9 mouse cellular contexts compared by ENCODE assay signal in the genomic region with DNA sequence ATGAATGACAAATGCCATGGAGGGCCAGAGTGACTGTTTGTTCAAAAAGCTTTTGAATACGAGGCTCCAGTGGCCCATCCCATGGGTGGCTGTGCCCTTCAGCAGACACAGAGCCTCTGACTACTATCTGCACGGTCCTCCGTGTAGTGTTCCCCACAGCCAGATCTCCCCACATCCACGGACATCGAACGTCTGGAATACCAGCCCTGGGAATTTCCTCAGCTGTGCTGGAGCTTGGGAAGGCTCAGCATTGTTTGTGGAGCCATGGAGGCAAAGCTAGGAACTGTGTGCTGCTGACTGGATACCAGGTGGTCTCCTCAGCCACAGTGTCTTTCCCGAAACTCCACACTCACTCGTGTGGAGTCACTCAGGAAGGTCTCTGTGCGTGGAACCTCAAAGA. TPM values are rescaled to one million over a fixed set of nuclear protein-coding genes. Genes with fewer than 3 reads are reported as not detected.
DNase-seq lines count a peak whose midpoint lies in the region; ATAC-seq and TF ChIP-seq lines count a peak whose summit lies in the region.
"Had no signal": no experiment of that assay in that cellular context is flagged by ENCODE, and none has a peak within 500 bp of the region (broad histone marks: within the 10 kb centered on the region; RNA-seq: fewer than 3 reads in every experiment).

No protein-coding gene starts in this region.

- H3K4me3 ChIP-seq in heart, embryonic 14.5 days (ENCODE audit: control insufficient read depth in 1 of 2, insufficient read depth in 1 of 2, low read depth in 1 of 2, low read length in 2 of 2): no peak overlapping the region
- H3K4me3 ChIP-seq in lung, embryonic 14.5 days (ENCODE audit: low read depth, low read length): no peak overlapping the region
- peak overlapping the region; percentile 46 to 48 for H3K4me3 ChIP-seq in ES-E14 (ENCODE audit: insufficient read depth in 1 of 2, low read depth in 1 of 2, low read length in 2 of 2, poor library complexity in 1 of 2, severe bottlenecking in 1 of 2)
- no peak overlapping the region for H3K4me3 ChIP-seq in liver, embryonic 15.5 days (replicated peaks)
- H3K4me3 ChIP-seq: neural tube, embryonic 12.5 days had no signal

- ATAC-seq in heart, embryonic 14.5 days (ENCODE audit: insufficient number of reproducible peaks, insufficient read depth, low FRiP score, low read depth): no peak
- ATAC-seq in lung, embryonic 14.5 days (ENCODE audit: insufficient read depth): peak; percentile 25; the same call in 1 of the 2 replicates
- no peak for ATAC-seq in liver, embryonic 15.5 days (ENCODE audit: insufficient read depth)

- peak overlapping the region; percentile 73 to 89 for H3K27ac ChIP-seq in heart, embryonic 14.5 days (replicated peaks in 1 of 2; ENCODE audit: control insufficient read depth in 1 of 2, insufficient read depth in 1 of 2, low read depth in 2 of 2, low read length in 2 of 2)
- H3K27ac ChIP-seq in lung, embryonic 14.5 days (ENCODE audit: low read depth): peak overlapping the region; percentile 37; the same call in 1 of the 2 replicates
- H3K27ac ChIP-seq in ES-E14 (ENCODE audit: insufficient read depth, low read depth, low read length, poor library complexity, severe bottlenecking): peak overlapping the region; percentile 87
- H3K27ac ChIP-seq in liver, embryonic 15.5 days (replicated peaks): peak overlapping the region; percentile 20; the same call in 1 of the 2 replicates
- H3K27ac ChIP-seq: neural tube, embryonic 12.5 days had no signal

- peak overlapping the region; percentile 11; the same call in 1 of the 2 replicates for H3K4me2 ChIP-seq in heart, embryonic 14.5 days (ENCODE audit: low read length)
- H3K4me2 ChIP-seq in lung, embryonic 14.5 days: no peak overlapping the region
- no peak overlapping the region for H3K4me2 ChIP-seq in liver, embryonic 15.5 days

- no peaks in the 10 kb centered on the region for H3K9me3 ChIP-seq in heart, embryonic 14.5 days (ENCODE audit: control insufficient read depth, low read length)
- no peaks in the 10 kb centered on the region for H3K9me3 ChIP-seq in lung, embryonic 14.5 days (ENCODE audit: low read depth, low read length)
- no peaks in the 10 kb centered on the region for H3K9me3 ChIP-seq in ES-E14 (ENCODE audit: control insufficient read depth, insufficient read depth, low read depth, low read length)
- no peaks in the 10 kb centered on the region for H3K9me3 ChIP-seq in liver, embryonic 15.5 days (replicated peaks)
- H3K9me3 ChIP-seq: neural tube, embryonic 12.5 days had no signal

- no peaks in the 10 kb centered on the region for H3K27me3 ChIP-seq in heart, embryonic 14.5 days (ENCODE audit: control insufficient read depth, insufficient read depth, low read length)
- no peaks in the 10 kb centered on the region for H3K27me3 ChIP-seq in lung, embryonic 14.5 days (ENCODE audit: insufficient read depth, low read length)
- no peaks in the 10 kb centered on the region for H3K27me3 ChIP-seq in liver, embryonic 15.5 days

- in situ Hi-C loops in ES-E14 (cut with MboI; ENCODE audit: low sequenced_read_pairs in 2 of 2, unreplicated experiment in 2 of 2): no loop called here

- 16% methylated on average over 9 of the region's 9 CpGs for whole genome bisulfite sequencing in heart, embryonic 14.5 days
- WGBS in lung, embryonic 14.5 days: 19% methylated on average over 9 of the region's 9 CpGs
- WGBS in liver, embryonic 15.5 days (ENCODE audit: insufficient replicate concordance): 15% methylated on average over 9 of the region's 9 CpGs

- peaks cover 33 to 35% of the 10 kb centered on the region in 2 experiments for H3K4me1 ChIP-seq in heart, embryonic 14.5 days (ENCODE audit: control insufficient read depth in 2 of 2, insufficient read depth in 2 of 2, low read length in 2 of 2)
- H3K4me1 ChIP-seq in lung, embryonic 14.5 days (ENCODE audit: insufficient read depth): peaks cover 13% of the 10 kb centered on the region
- H3K4me1 ChIP-seq in ES-E14 (ENCODE audit: control insufficient read depth in 2 of 2, insufficient read depth in 2 of 2, low read length in 2 of 2, poor library complexity in 1 of 2): peaks cover 11 to 17% of the 10 kb centered on the region in 2 experiments
- peaks cover 9% of the 10 kb centered on the region for H3K4me1 ChIP-seq in liver, embryonic 15.5 days (replicated peaks)

- H3K9ac ChIP-seq in heart, embryonic 14.5 days (ENCODE audit: low read length): peak overlapping the region; percentile 32; the same call in 1 of the 2 replicates
- H3K9ac ChIP-seq in lung, embryonic 14.5 days: no peak overlapping the region
- peak overlapping the region; percentile 45 for H3K9ac ChIP-seq in ES-E14 (ENCODE audit: insufficient read depth, low read depth, low read length, poor library complexity, severe bottlenecking)
- no peak overlapping the region for H3K9ac ChIP-seq in liver, embryonic 15.5 days
- H3K9ac ChIP-seq: neural tube, embryonic 12.5 days had no signal

- no peak for TF ChIP-seq CTCF in lung, embryonic 14.5 days (IDR thresholded peaks at IDR 0.05; ENCODE audit: low read depth)

- no peak for DNase-seq in heart, postnatal 4 days
- DNase-seq in lung, embryonic 14.5 days: no peak
- no peak for DNase-seq in lung, postnatal 36 days
- no peak for DNase-seq in ES-E14 (ENCODE audit: low read depth, low spot score)
- DNase-seq in cerebellum, adult 9-11 months: no peak
- DNase-seq: gastrocnemius, postnatal 36 days had no signal

- H3K36me3 ChIP-seq in heart, embryonic 14.5 days (ENCODE audit: control insufficient read depth, insufficient read depth, low read length): no peaks in the 10 kb centered on the region
- H3K36me3 ChIP-seq in lung, embryonic 14.5 days (ENCODE audit: insufficient read depth): no peaks in the 10 kb centered on the region
- H3K36me3 ChIP-seq in ES-E14 (ENCODE audit: control insufficient read depth, insufficient read depth, low read length, poor library complexity, severe bottlenecking): no peaks in the 10 kb centered on the region
- no peaks in the 10 kb centered on the region for H3K36me3 ChIP-seq in liver, embryonic 15.5 days (replicated peaks)
- H3K36me3 ChIP-seq: neural tube, embryonic 12.5 days had no signal

TF ChIP-seq in ES-E14, 5 proteins besides CTCF, POLR2A, EP300 and RAD21:
- no peak for TF ChIP-seq MAFK (IDR thresholded peaks at IDR 0.05; ENCODE audit: insufficient read depth, low read depth, low read length)
- TF ChIP-seq CHD2 (IDR thresholded peaks at IDR 0.05; ENCODE audit: low read depth, low read length): no peak
- no peak for TF ChIP-seq ZC3H11A (IDR thresholded peaks at IDR 0.05; ENCODE audit: borderline replicate concordance, low read depth, low read length)
- TF ChIP-seq ZNF384 (IDR thresholded peaks at IDR 0.05; ENCODE audit: low read depth, low read length): no peak
- no peak for TF ChIP-seq HCFC1 (IDR thresholded peaks at IDR 0.05; ENCODE audit: borderline replicate concordance, insufficient read depth, low read length)

RNA-seq across cellular contexts. Expression of gene Itga6, which starts 1.1 kb away (rescaled TPM):
- polyA plus RNA-seq in heart, embryonic 14.5 days (2014; fragmentation: Nextera tagmentation; extraction: Ambion mirVana): 96.4 and 103 TPM in 2 replicates
- total RNA-seq in heart, postnatal 4 days (2021): 100 to 1,000 TPM; 104 to 114 TPM
- 97.3 and 97.5 TPM in 2 replicates for polyA plus RNA-seq in lung, embryonic 14.5 days (2014; fragmentation: Nextera tagmentation; extraction: Ambion mirVana)
- total RNA-seq in ES-E14 (2012; rRNA removed): 169 and 217 TPM in 2 replicates
- polyA plus RNA-seq in liver, embryonic 15.5 days (2015; fragmentation: Nextera tagmentation; extraction: Ambion mirVana): 6.3 and 6.6 TPM in 2 replicates

Comparison
In these comparisons a context has a peak if more than half of its experiments do, and no peak if none do; other contexts are left out.
1. H3K27ac ChIP-seq: peak in every context shown above with its lines; median percentile 87 in ES-E14; 81 in heart, embryonic 14.5 days; 37 in lung, embryonic 14.5 days; 20 in liver, embryonic 15.5 days.
2. H3K4me3 ChIP-seq: peak in ES-E14 (2 of 2); none in heart, embryonic 14.5 days (0 of 2), lung, embryonic 14.5 days (single experiment) and liver, embryonic 15.5 days (single experiment).
3. H3K9ac ChIP-seq: peak in heart, embryonic 14.5 days (single experiment) and ES-E14 (single experiment); none in lung, embryonic 14.5 days (single experiment) and liver, embryonic 15.5 days (single experiment).
4. RNA of gene Itga6, which starts 1.1 kb away (polyA plus RNA-seq): 96.4 to 103 TPM in heart, embryonic 14.5 days and 97.3 to 97.5 TPM in lung, embryonic 14.5 days; 6.3 to 6.6 TPM in liver, embryonic 15.5 days; every median in the first group is over 10 times any median in the second.